Mouse (Mus musculus) kidney, adult 8-10 months (tissue): ENCODE results near the gene Ccdc88b.
A peak's percentile ranks its signal among the peaks of the same experiment; 100 is the strongest.

Experiments used
- DNase-seq, 2 experiments: peaks; one replicate each; pipeline ENCODE4 v3.0.0; 2022

Ccdc88b gene

DNA sequence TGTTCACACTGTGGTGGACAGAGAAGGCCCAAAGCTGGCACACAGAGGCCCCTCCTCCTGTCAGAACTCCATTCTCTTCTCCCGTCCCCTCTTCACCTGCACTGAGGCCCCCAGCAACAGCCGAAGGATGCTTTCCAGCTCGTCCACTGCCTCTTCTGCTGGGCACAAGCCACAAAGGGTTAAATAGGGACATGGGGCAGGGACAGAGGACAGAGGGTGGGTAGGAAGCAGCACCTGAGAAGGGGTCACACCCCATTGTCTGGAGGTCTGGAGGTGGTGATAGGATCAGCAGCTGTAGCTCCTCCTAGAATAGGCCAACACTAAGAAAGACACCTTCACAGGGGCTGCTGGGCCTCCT lies 1.0 kb downstream of the Ccdc88b start:
- no peak for DNase-seq

DNA sequence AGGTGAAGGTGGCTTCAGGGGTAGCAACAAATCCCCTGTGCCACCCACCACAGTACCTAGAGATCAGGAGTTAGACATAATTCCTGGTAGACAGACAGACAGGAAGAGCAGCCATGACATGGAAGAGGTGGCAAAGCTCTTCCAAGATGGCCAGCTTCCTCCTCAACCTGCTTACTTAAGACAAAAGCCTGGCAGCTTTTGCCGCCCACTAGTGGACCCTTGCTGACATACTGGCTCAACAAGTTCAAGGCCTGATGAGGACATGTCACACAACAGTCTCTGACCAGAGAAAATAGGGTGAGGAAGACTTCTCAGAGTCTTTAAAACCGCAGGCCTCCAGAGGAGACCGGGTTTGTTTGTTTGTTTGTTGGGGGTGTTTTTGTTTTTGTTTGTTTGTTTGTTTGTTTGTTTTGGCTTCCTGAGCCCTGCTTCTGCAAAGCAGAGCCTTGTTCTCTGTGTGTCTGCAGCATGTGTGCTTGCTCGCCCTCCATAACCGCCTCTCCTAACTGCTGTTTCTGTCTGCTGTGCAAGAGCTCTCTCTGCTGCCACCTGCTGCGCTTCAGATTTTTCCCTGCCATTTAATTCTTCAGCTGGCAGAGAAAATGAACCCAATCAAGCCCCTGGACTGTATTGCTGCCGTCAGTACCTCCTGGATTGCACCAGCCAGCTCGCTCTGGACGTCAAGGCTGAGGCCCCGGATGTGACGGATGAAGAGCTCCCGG lies 1.6 kb downstream of the Ccdc88b start:
- peak; percentile 43 to 75 for DNase-seq

DNA sequence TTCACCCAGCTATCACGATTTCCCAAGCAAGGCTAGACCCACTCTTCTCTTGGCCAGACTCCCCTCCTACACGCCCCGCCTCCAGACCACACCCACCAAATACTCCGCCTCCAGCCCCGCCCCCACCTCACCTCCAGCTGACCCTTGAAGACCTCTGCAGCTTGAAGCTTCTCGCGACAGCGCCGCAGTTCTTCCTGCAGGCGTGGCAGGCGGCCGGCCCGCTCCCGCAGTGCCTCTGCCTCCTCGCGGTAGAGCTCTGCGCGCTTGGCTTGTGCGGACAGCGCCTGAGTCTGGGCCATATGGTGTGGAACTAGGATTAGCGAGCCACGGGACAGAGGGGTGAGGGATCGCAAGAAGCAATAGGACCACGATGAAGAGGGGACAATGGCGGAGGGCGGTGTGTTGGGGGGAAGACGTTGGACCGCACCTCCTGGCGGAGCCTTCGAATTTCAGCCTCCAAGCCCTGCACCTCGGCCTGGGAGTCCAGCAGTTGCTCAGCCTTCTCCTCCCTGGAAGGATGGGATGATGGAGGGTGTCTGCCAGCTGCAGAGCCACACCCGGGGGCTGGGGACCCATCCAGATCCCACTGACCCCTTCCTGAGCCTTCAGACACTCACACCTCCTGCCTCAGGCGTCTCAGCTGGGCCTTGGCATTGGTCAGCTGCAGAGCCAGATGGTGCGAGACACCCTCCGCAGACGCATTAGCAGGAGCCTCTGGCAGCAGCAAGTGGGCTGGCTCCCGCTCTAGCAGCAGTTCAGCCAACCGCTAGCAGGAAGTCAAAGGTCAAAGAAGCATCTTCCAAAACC lies 2.6 kb downstream of the Ccdc88b start:
- DNase-seq: peak in 1 of 2 experiments; percentile 21

DNA sequence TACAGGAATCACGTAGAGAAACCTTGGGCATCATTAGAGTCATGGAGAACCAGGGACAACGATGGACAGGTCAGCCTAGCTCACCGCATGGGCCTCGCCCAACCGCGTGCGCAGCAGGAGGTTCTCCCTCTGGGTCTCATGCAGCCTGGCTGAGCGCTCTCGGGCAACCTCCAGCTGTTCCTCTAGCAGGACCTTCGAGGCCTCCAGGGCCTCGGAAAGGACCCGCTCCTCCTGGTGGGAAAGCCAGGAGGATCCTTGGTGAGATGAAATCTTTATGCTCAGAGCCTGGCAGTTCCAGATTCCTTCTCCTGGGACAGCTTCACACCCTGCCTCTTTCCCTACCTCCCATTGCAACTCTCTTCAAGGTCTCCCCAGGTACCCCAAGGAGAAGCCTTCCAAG lies 3.4 kb downstream of the Ccdc88b start:
- no peak for DNase-seq

DNA sequence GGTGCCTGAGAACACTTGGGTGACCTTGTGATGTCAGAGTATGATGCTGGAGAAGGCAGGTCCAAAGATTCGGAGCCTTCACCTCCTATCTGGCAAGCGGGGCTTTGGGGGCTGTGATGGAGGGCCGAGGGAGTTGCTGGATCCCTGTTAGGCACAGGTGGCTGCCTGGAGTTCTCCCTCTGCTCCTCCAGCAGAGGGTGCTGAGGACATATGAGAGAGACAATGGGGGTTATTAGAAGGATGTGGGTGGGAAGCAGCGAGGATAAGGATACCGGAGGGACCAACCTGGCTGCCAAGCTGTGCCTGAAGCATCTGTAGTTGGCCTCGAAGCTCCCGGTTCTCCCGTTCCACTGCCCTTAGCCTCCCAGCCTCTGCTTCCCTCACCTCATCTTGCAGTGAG lies 4.1 kb downstream of the Ccdc88b start:
- DNase-seq: no peak

DNA sequence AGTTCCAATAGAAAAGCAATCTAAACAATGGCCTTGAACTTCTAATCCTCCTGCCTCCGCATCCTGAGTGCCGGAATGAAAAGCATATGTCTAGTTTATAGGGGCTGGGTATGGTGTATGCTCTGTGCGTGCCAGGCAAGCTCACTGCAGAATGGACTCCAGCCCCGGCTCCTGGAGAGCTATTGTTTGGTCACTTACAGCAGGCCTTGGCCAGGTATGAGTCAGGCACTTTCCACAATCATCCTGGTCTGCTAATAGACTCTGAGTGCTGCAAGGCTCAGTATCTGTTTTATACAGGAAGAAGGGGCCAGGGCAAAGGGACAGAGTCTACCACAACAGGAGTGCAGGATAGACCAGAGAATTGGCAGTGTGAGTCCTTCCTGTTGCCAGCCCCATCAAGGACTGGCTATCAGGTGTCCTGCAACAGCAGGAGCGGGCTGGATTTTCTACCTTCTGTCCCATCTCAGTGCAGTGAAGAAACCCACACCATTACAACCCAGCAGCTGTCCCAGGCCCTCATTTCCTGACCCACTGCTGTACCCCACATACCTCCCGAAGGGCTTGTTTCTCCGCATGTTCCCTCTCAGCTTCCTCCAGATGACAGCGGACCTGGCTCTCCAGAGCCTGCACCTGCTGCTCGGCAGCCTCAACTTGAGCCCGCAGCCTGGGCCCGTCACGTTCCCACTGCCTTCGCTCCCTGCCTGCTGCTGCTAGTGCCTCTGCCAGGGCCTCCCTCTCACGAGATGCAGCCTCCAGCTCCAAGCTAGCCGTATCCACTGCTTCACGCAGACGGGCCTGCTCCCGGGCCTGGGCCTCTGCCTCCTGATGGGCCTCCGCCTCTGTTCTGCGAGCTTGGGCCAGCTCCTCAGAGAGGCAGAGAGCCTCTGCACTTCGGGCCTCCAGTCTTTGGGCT lies 5.4 kb downstream of the Ccdc88b start:
- DNase-seq: no peak

DNA sequence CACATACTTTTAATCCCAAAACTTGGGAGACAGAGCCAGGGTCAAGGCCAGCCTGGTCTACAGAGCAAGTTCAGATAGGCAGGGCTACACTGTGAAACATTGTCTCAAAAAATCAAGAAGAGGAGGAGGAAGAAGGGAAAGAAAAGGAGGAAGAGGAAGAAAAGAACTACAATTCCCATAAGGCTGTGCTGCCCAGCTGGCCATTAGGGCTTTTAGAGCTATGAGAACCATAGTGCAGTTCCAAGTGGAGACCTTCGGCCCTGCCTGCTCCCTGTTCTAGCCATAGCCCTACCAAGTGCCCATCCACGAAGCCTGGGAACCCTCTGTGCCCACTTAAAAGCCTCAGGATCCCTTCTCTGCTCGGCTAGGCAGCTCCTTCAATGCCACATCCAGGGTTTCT lies 6.5 kb downstream of the Ccdc88b start:
- no peak for DNase-seq

DNA sequence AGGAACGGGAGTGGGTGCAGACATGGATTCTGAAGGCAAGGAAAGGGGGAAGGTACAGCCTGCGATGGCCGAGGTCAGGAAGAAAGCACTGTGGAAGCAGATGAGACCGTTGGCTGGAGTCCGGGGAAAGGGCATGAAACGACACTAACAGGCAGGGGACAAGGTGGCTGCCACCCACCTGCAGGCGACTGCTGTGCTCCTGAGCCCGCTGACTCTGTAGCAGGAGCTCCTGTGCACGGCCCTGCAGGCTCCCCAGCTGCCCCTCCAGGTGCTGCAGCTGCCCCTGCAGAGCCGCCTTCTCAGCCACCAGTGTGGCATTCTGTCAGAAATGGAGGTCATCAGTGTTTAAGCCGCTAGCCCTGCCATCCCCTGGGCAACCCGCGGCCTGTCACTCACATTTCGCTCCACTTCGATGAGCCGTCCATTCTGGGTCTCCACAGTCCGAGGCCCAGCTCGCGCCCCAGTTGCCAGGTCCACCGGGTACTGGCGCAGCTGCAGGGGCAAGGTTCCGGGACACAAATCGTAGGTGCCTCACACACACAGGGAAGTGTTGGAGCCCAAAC lies 8.4 kb downstream of the Ccdc88b start:
- no peak for DNase-seq

DNA sequence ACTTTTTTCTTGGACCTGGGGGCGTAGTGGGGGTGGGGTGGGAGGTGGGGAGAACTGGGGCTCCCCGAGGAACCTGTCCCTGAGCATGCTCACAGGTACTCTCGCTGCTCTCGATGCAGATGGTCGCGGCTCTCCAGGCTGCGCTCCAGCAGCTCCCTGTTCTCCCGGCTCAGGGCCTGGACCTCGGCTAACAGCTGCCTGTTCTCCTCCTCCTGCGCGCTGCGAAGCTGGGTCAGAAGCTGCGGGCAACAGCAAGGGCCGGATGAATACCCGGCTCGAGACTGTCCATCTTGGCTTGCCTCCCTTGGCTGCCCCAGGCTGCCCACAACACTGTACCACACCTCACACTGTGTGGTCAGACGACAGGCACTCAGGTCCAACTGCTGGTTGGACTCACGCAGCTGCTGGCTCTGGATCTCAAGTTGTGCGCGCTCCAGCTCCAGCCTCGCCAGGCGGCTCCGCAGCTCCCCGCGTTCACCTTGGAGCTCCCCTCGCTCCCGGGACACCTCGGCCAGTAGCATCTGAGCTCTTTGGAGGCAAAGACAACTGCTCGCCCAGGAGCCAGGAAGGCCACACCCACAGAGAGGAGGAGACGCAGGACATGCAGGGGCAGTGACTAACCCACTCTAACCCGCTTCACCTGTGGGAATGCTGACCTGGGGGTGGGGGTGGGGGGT lies 10.0 kb downstream of the Ccdc88b start:
- no peak for DNase-seq

DNA sequence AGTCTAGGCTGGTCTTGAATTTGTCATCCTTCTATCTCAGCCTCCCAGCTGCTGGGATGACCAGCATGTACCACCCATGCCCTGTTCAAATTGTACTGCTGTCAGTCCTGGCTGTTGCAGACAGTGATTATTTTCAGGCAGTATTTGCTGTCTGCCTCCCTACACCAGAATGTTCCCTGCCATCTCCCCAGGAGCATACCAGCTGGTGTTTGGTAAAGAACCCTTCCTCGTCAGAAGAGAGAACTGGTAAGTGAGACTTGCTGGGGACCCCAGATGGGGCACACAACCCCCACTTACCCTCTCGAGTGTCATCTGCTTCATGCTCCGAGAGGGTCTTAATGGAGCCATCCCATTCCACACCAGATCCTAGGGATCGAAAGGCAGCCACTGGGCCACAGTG lies 12.0 kb downstream of the Ccdc88b start:
- DNase-seq: no peak

DNA sequence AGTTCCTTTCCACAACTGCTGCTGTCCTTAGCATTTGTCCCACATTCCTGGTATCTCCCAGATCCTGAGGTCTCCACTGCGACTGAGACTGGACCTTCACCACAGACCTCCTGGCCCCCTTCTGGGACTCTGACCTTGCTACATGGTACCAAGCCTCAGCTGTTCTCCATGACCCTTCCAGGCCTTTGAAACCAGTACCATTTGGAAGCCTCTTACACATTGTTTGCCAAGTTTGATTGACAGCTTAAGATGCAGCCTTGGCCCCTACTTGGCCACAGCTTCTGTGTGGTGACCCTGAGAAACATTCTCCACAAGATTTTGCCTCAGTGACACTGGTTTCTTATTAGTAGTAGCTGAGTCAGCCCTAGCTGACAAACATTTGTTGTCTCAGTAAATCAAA lies 15.7 kb downstream of the Ccdc88b start:
- DNase-seq: no peak

DNA sequence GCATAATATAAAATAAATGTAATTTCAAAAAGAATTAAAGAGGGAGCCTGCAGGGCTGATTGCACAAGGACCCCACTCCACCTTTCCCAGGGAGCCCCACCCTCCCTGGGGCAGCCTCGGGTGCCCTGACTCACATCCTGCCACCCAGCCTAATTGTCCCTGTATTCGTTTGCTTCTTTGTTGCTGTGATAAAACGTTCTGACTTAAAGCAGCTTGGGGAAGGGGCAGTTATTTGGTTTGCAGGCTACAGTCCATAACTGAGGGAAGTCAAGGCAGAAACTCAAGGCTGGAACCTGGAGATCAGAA lies 16.8 kb downstream of the Ccdc88b start:
- no peak for DNase-seq

DNA sequence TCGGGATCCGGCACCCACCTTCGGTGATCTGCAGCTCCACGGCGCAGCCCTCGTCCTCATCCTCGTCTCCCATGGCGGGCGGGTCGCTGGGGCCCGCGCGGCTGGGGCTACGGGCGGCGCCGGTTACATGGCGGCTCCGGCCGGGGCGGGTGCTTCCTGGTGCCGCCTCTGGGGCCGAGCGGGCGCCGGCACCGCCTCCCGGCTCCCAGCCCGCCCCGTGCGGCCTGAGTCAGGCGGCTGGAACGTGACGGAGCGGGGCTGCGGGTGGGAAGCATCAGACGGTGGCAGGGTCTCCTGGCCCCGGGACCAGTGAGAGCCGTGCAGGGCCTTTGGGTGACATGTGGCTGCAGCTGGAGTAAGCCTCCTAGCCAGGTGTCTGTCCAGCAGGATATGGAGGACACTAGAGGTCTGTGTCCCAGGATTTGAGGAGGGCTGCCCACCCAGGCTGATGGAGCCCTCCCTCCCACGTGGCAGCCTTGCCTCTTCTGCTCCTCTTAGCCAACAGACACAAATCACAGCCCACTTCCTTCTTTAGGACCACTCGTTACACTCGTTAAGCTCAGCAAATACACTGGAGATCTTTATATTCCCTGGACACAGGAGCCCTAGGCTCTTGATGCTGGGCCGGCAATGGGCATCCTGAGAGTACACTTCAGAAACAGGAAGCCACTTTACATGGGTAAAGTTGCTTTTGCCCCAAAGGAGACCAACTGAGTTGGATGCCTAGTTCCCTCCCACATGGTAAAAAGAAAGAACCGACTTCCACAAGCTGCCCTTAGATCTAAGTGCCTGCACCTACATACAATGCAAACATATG lies 17.3 kb downstream of the Ccdc88b start, which contains the start of gene Rps6ka4:
Rps6ka4 (minus strand) TSS at position 162 of the 817 bp plus-strand sequence.
- DNase-seq: peak; percentile 59 to 68

DNA sequence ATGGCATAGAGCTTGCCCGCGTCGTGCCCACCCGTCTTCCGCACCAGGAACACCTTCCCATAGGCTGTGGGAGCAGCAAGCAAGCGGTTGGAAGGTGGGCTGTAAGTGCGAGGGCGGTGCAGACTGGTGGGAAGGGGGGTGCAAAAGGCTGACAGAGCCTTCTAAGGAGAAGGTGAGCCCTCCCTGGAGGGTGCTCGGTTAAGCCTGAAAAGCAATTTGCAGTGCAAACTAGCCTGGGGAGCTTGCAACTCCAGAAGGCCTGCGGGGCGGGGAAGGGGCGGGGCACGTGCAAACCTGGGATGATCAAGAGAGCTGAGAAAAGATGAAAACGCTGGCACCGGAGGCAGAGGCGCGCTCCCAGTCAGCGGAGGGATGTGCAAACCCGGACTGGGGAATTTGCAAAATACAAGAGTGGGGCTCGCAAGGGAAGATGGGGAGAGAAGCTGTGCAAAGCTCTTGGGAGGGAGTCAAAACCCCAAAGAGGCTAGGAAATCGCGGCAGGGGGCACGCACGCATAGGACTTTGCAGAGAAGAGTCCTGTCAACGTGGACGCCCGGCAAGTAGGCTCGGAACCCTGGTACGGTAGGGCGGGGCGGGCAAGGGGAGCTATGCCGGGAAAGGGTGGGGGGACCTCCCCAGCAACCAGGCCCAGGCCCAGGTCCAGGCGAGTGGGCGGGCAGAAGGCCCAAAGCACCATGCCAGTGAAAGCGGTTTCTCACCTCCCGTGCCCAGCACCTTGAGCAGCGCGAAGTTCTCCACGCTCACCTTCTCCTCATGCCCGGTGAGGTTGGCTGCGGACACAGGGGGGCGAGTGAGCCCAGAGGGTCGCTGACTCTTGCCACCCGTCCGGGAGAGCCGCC lies 18.2 kb downstream of the Ccdc88b start:
- peak in 1 of 2 experiments; percentile 39 for DNase-seq

DNA sequence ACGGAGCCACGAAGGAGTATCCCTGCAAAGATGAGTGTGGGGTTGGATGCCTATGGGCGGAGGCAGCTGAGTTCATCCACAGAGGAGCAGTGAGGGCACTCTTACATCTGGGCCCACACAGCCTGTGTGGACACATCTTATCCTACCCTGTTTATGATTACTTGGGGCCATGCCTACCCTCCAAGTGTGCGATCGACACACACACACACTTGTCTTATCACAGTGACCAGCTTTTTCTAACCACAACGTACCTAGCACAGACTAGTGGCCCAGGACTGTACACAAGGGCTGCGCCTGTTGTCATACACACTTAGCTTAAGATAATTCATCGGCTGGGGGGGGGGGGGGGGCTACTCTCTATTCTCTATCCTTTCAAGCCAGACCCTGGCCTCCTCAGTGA lies 25.6 kb downstream of the Ccdc88b start:
- no peak for DNase-seq

DNA sequence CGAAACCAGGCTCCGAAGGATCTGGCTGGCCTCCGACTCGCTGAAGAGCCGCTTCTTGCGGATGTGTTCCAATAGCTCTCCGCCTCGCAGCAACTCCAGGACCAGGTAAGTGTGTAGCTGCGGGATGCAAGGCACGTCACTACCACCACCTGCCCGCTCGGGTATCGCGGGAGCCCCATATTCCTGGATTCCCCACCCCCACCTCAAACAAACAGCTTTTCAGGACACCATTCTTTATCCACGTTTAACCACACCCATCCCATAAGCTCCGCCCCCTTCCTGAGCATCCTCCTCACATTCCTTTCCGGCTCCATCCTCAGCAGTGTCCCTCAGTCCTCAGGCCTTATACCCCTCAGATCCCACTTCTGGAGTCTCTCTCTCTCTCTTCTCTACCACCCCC lies 26.7 kb downstream of the Ccdc88b start:
- DNase-seq: no peak

DNA sequence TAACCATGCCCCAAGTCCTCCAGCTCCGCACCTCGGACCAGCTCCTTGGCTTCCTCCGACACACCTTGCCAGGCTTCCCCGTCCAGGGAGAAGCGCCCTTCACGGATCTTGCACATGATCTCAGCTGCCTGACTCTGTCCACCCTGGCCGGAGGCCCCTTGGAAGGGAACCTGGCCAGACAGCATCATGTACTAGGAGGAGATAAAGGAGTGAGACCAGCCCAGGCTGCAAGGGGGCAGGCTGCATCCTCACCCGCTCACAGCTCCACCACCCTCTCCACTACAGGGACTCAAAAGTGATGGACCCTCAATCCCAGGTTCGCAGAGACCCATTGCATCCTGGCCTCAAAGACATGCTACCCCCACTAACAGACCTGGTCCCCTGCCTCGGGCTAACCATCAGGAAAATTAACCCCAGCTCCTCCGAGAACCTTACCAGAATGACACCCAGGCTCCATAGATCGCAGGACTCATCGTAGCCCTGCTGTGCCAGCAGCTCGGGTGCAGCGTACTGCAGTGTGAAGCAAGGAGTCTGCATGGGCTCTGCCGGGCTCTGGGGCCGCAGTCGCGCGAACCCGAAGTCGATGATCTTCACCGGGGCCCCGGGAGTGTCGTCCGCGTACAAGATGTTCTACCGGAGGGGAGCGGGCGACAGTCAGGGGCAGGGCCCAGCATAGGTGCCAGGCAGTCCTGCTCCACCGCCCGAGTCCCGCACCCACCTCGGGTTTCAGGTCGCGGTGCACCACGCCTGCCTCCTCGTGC lies 27.3 kb downstream of the Ccdc88b start:
- no peak for DNase-seq

DNA sequence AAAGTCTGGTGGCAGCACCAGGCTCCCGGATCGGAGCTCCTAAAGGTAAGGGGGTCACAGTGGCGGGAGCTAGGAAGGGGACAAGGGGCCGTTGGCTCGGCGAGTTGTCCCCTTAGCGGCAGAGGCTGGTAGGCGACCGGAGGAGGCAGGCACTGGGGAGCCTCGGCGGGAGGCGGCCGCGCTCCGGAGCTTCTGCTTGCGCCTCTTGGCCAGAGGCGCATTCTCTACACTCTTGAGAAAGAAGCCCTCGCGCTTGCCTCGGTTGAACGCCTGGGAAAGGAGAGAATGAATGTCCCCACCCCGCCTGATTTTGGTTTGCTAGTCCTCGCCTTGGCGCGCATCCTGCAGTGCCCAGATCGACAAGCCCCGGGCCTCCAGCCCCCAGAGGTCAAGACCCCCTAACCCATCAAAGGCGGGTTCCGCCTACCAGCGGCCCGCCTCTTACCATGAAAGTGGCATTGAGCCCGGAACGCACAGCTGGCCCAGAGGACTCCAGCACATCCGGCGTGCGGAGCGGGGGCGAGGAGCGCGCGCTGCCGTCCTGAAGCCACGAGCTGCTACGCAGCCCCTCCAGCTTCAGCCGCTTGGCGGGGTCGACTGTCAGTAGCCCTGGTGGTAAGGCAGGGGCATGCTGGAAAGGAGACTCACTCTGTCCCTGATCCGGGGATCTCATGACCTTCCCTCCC lies 28.0 kb downstream of the Ccdc88b start:
- no peak for DNase-seq

DNA sequence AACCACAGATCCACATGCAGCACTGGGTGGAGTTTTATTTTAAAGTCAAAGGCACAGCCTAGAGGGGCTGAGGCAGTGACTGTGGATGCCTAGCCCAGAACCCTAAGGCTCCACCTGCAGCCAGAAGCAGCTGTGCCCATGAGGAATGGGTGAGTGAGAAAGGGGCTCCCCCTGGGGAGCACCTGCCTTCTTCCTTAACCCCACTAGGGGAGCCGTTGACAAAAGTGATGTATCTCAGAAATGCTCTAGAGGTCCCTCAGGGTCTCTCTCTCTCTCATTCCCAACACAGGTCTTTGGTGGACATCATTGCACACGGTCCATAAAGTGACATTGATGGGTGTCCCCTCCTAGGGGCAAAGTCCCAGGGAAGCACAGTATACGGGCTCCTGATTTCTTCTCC lies 28.9 kb downstream of the Ccdc88b start:
- no peak for DNase-seq
